In the genomic region with DNA sequence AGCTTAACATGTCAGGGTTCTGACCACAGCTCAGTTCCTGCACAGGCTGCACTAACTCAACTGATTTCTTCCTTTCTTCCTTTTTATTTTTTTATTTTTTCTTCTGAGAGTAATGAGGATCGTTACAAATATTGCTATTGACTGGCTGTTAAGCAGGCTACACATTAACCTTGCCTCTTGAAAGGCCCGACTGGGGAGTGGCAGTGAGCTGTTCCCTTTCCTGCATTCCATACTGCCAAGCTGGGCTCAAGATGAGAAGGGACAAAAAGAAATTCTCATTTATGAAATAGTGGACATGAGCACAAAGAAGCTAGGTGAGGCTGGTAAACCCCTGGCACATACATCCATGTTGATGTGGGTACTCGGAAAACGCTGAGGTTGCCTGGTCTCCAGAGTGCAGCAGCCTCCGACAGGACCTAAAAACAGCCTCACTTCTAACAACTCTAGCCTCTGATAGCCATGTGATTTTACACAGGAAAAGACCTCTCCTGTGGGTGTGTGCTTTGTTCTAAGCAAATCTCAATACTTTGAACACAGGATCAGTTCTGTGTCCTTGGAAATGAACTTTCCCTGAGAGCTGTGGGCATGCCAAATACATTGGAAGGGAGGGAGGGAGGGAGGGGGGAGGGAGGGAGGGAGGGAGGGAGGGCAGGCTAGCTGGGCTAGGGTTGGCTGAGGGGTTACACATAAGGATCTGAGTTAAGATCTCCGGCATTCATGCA, we compare ENCODE assay signal across 22 mouse cellular contexts.
DNase-seq lines count a peak whose midpoint lies in the region; ATAC-seq and TF ChIP-seq lines count a peak whose summit lies in the region.
"Had no signal": no experiment of that assay in that cellular context is flagged by ENCODE, and none has a peak within 500 bp of the region (broad histone marks: within the 10 kb centered on the region; RNA-seq: fewer than 3 reads in every experiment).

No protein-coding gene starts in this region.

- no peak for DNase-seq in liver, postnatal 0 days
- no peak for DNase-seq in liver, embryonic 11.5 days (ENCODE audit: low spot score)
- DNase-seq in midbrain, embryonic 11.5 days (ENCODE audit: low spot score, missing footprints), result peak; percentile 10
- DNase-seq in midbrain, postnatal 0 days (ENCODE audit: low spot score), result no peak
- DNase-seq in stomach, postnatal 0 days (ENCODE audit: low spot score), result peak; percentile 52
- no peak for DNase-seq in thymus, postnatal 36 days
- DNase-seq in layer of hippocampus, adult 11-12 months (ENCODE audit: low spot score), result no peak
- DNase-seq: adrenal gland, adult 2 months; adrenal gland, postnatal 25 days; cerebellum, adult 18-20 months; cerebellum, adult 9-11 months; cerebellum, postnatal 36 days; gastrocnemius, postnatal 10 days; heart, adult 2 months had no signal

- no peaks in the 10 kb centered on the region for H3K9me3 ChIP-seq in liver, postnatal 0 days (ENCODE audit: low read length)
- H3K9me3 ChIP-seq in liver, embryonic 11.5 days (ENCODE audit: control insufficient read depth, low read length), result no peaks in the 10 kb centered on the region
- H3K9me3 ChIP-seq in midbrain, embryonic 11.5 days (ENCODE audit: control insufficient read depth, low read length), result no peaks in the 10 kb centered on the region
- no peaks in the 10 kb centered on the region for H3K9me3 ChIP-seq in midbrain, postnatal 0 days (ENCODE audit: low read length)
- H3K9me3 ChIP-seq in stomach, postnatal 0 days (ENCODE audit: control insufficient read depth, low read length), result no peaks in the 10 kb centered on the region
- H3K9me3 ChIP-seq: embryonic facial prominence, embryonic 13.5 days; forebrain, embryonic 12.5 days; heart, embryonic 15.5 days had no signal

- no peak for TF ChIP-seq CTCF in liver, postnatal 0 days (IDR thresholded peaks at IDR 0.05; ENCODE audit: low read depth)
- TF ChIP-seq CTCF in midbrain, postnatal 0 days (IDR thresholded peaks at IDR 0.05), result no peak
- TF ChIP-seq CTCF in small intestine, adult 2 months (IDR thresholded peaks at IDR 0.05; ENCODE audit: extremely low read depth, insufficient read length, insufficient replicate concordance, low read depth, low read length), result no peak
- TF ChIP-seq CTCF in stomach, postnatal 0 days (IDR thresholded peaks at IDR 0.05; ENCODE audit: low read depth), result no peak

- WGBS in liver, postnatal 0 days (ENCODE audit: insufficient replicate concordance), result 64% methylated on average over 6 of the region's 6 CpGs
- 74% methylated on average over 6 of the region's 6 CpGs for WGBS in liver, embryonic 11.5 days
- 85% methylated on average over 6 of the region's 6 CpGs for WGBS in midbrain, embryonic 11.5 days
- 85% methylated on average over 6 of the region's 6 CpGs for WGBS in midbrain, postnatal 0 days
- 24% methylated on average over 6 of the region's 6 CpGs for WGBS in small intestine, adult 2 months
- WGBS in stomach, postnatal 0 days, result 49% methylated on average over 6 of the region's 6 CpGs

- H3K4me3 ChIP-seq in liver, postnatal 0 days (ENCODE audit: low read depth, low read length), result no peak overlapping the region
- no peak overlapping the region for H3K4me3 ChIP-seq in liver, embryonic 11.5 days (ENCODE audit: low read depth, low read length)
- no peak overlapping the region for H3K4me3 ChIP-seq in midbrain, embryonic 11.5 days (ENCODE audit: low read depth, low read length)
- no peak overlapping the region for H3K4me3 ChIP-seq in midbrain, postnatal 0 days (ENCODE audit: low read depth, low read length)
- H3K4me3 ChIP-seq in small intestine, adult 2 months (ENCODE audit: low read depth, low read length), result no peak overlapping the region
- no peak overlapping the region for H3K4me3 ChIP-seq in stomach, postnatal 0 days (ENCODE audit: low read depth, low read length)
- H3K4me3 ChIP-seq: embryonic facial prominence, embryonic 13.5 days; forebrain, embryonic 12.5 days; heart, adult 2 months; heart, embryonic 15.5 days had no signal

- TF ChIP-seq EP300 in liver, postnatal 0 days (IDR thresholded peaks at IDR 0.05; ENCODE audit: low read depth), result no peak
- no peak for TF ChIP-seq EP300 in stomach, postnatal 0 days (optimal IDR thresholded peaks at IDR 0.05)

- no peak overlapping the region for H3K27ac ChIP-seq in liver, postnatal 0 days (ENCODE audit: low read depth)
- H3K27ac ChIP-seq in liver, embryonic 11.5 days (ENCODE audit: low read depth, low read length), result no peak overlapping the region
- no peak overlapping the region for H3K27ac ChIP-seq in midbrain, embryonic 11.5 days (ENCODE audit: low read depth, low read length)
- no peak overlapping the region for H3K27ac ChIP-seq in midbrain, postnatal 0 days (ENCODE audit: low read depth, low read length)
- H3K27ac ChIP-seq in small intestine, adult 2 months (ENCODE audit: insufficient read depth, low read depth, low read length), result peak overlapping the region; percentile 83
- H3K27ac ChIP-seq in stomach, postnatal 0 days (replicated peaks), result peak overlapping the region; percentile 53; the same call in 1 of the 2 replicates
- H3K27ac ChIP-seq: embryonic facial prominence, embryonic 13.5 days; forebrain, embryonic 12.5 days; heart, adult 2 months; heart, embryonic 15.5 days had no signal

- H3K4me2 ChIP-seq in liver, postnatal 0 days (ENCODE audit: low read depth, low read length), result no peak overlapping the region
- no peak overlapping the region for H3K4me2 ChIP-seq in liver, embryonic 11.5 days
- no peak overlapping the region for H3K4me2 ChIP-seq in midbrain, embryonic 11.5 days
- no peak overlapping the region for H3K4me2 ChIP-seq in midbrain, postnatal 0 days (ENCODE audit: low read depth, low read length, poor library complexity, severe bottlenecking)
- no peak overlapping the region for H3K4me2 ChIP-seq in stomach, postnatal 0 days (replicated peaks; ENCODE audit: low read depth)
- H3K4me2 ChIP-seq: embryonic facial prominence, embryonic 13.5 days; forebrain, embryonic 12.5 days; heart, embryonic 11.5 days; heart, embryonic 15.5 days had no signal

- no peaks in the 10 kb centered on the region for H3K27me3 ChIP-seq in liver, postnatal 0 days (ENCODE audit: insufficient read depth, low read length)
- H3K27me3 ChIP-seq in liver, embryonic 11.5 days (replicated peaks; ENCODE audit: control insufficient read depth, insufficient read depth, low read length), result no peaks in the 10 kb centered on the region; the same call in 1 of the 2 replicates
- no peaks in the 10 kb centered on the region for H3K27me3 ChIP-seq in midbrain, embryonic 11.5 days (ENCODE audit: control insufficient read depth, insufficient read depth, low read length)
- no peaks in the 10 kb centered on the region for H3K27me3 ChIP-seq in midbrain, postnatal 0 days (ENCODE audit: insufficient read depth, low read length)
- H3K27me3 ChIP-seq in small intestine, adult 2 months (ENCODE audit: control insufficient read depth, insufficient read depth, low read length), result 0 out of 2 replicates have a peak, but pooled peaks cover 2% of the 10 kb centered on the region
- H3K27me3 ChIP-seq in stomach, postnatal 0 days (ENCODE audit: control insufficient read depth, insufficient read depth, low read length), result no peaks in the 10 kb centered on the region
- H3K27me3 ChIP-seq: CH12.LX; embryonic facial prominence, embryonic 13.5 days; forebrain, embryonic 12.5 days; heart, embryonic 15.5 days; Patski had no signal

- no peak overlapping the region for H3K9ac ChIP-seq in liver, postnatal 0 days (replicated peaks)
- no peak overlapping the region for H3K9ac ChIP-seq in liver, embryonic 11.5 days (ENCODE audit: low read depth, low read length)
- no peak overlapping the region for H3K9ac ChIP-seq in midbrain, embryonic 11.5 days (ENCODE audit: low read length)
- no peak overlapping the region for H3K9ac ChIP-seq in midbrain, postnatal 0 days (replicated peaks; ENCODE audit: low read length, poor library complexity, severe bottlenecking)
- no peak overlapping the region for H3K9ac ChIP-seq in stomach, postnatal 0 days (ENCODE audit: low read length)
- H3K9ac ChIP-seq: embryonic facial prominence, embryonic 13.5 days; forebrain, embryonic 12.5 days; heart, embryonic 15.5 days had no signal

- no peaks in the 10 kb centered on the region for H3K36me3 ChIP-seq in liver, postnatal 0 days (replicated peaks; ENCODE audit: insufficient read depth, low read length)
- no peaks in the 10 kb centered on the region for H3K36me3 ChIP-seq in liver, embryonic 11.5 days (ENCODE audit: control insufficient read depth, insufficient read depth, low read length)
- H3K36me3 ChIP-seq in midbrain, embryonic 11.5 days (ENCODE audit: control insufficient read depth, insufficient read depth, low read length), result no peaks in the 10 kb centered on the region
- H3K36me3 ChIP-seq in midbrain, postnatal 0 days (ENCODE audit: insufficient read depth, low read length), result no peaks in the 10 kb centered on the region
- no peaks in the 10 kb centered on the region for H3K36me3 ChIP-seq in small intestine, adult 2 months (ENCODE audit: control insufficient read depth, insufficient read depth, low read length)
- H3K36me3 ChIP-seq in stomach, postnatal 0 days (ENCODE audit: control insufficient read depth, insufficient read depth, low read length), result no peaks in the 10 kb centered on the region
- H3K36me3 ChIP-seq: embryonic facial prominence, embryonic 13.5 days; forebrain, embryonic 12.5 days; heart, embryonic 15.5 days had no signal

- H3K4me1 ChIP-seq in liver, postnatal 0 days (ENCODE audit: insufficient read depth), result no peaks in the 10 kb centered on the region
- H3K4me1 ChIP-seq in liver, embryonic 11.5 days (replicated peaks; ENCODE audit: control insufficient read depth, insufficient read depth, low read length), result no peaks in the 10 kb centered on the region
- peaks cover 14% of the 10 kb centered on the region for H3K4me1 ChIP-seq in midbrain, embryonic 11.5 days (ENCODE audit: control insufficient read depth, insufficient read depth, low read length)
- no peaks in the 10 kb centered on the region for H3K4me1 ChIP-seq in midbrain, postnatal 0 days (ENCODE audit: insufficient read depth, low read length)
- H3K4me1 ChIP-seq in small intestine, adult 2 months (ENCODE audit: control insufficient read depth, insufficient read depth, insufficient read length, low read length), result peaks cover 8% of the 10 kb centered on the region; the same call in 1 of the 2 replicates
- H3K4me1 ChIP-seq in stomach, postnatal 0 days (replicated peaks; ENCODE audit: control insufficient read depth, insufficient read depth), result no peaks in the 10 kb centered on the region
- H3K4me1 ChIP-seq: heart, embryonic 15.5 days had no signal

- TF ChIP-seq POLR2A in small intestine, adult 2 months (IDR thresholded peaks at IDR 0.05; ENCODE audit: low read depth, low read length), result no peak

- peak; percentile 49 for ATAC-seq in liver, postnatal 0 days
- ATAC-seq in liver, embryonic 11.5 days (replicated peaks; ENCODE audit: low FRiP score), result no peak
- no peak for ATAC-seq in midbrain, embryonic 11.5 days (ENCODE audit: low FRiP score)
- ATAC-seq in midbrain, postnatal 0 days (ENCODE audit: low FRiP score), result no peak
- ATAC-seq in stomach, postnatal 0 days (ENCODE audit: low FRiP score, low TSS enrichment), result peak; percentile 79
- ATAC-seq: forebrain, embryonic 16.5 days; Patski had no signal

Comparison
In these comparisons a context has a peak if more than half of its experiments do, and no peak if none do; other contexts are left out.
1. ATAC-seq: peak in liver, postnatal 0 days (single experiment) and stomach, postnatal 0 days (single experiment); none in liver, embryonic 11.5 days (single experiment), midbrain, embryonic 11.5 days (single experiment) and midbrain, postnatal 0 days (single experiment).
2. DNase-seq: peak in midbrain, embryonic 11.5 days (single experiment) and stomach, postnatal 0 days (single experiment); none in liver, postnatal 0 days (single experiment), liver, embryonic 11.5 days (single experiment), midbrain, postnatal 0 days (single experiment), thymus, postnatal 36 days (0 of 2) and layer of hippocampus, adult 11-12 months (single experiment).
3. H3K27ac ChIP-seq: peak in small intestine, adult 2 months (single experiment) and stomach, postnatal 0 days (single experiment); none in liver, postnatal 0 days (single experiment), liver, embryonic 11.5 days (single experiment), midbrain, embryonic 11.5 days (single experiment) and midbrain, postnatal 0 days (single experiment).